Mouse (Mus musculus) cortical plate, adult 2 months (tissue): ENCODE data around the gene Iqch. TPM values are rescaled to one million over a fixed set of nuclear protein-coding genes. Genes with fewer than 3 reads are reported as not detected.
A peak's percentile ranks its signal among the peaks of the same experiment; 100 is the strongest.

Experiments used
- H3K27ac ChIP-seq: fragments of 200-500 bp; 2 replicates; pipeline ENCODE4 v1.5.1; 2012; ENCODE audit warnings: low read length, control low read depth, inconsistent platforms; ENCODE audit not compliant: insufficient read depth
- H3K4me1 ChIP-seq: fragments of 200-500 bp; 2 replicates; pipeline ENCODE4 v1.6.1; 2011; ENCODE audit warnings: low read length; ENCODE audit not compliant: control insufficient read depth, insufficient read depth
- H3K4me3 ChIP-seq: fragments of 200-500 bp; 2 replicates; pipeline ENCODE4 v1.5.1; 2011; ENCODE audit warnings: mild to moderate bottlenecking, low read length, control low read depth; ENCODE audit not compliant: insufficient read depth
- CTCF ChIP-seq: fragments of 200-500 bp; IDR thresholded peaks from 2 replicates; pipeline ENCODE4 v1.5.1; 2011; ENCODE audit warnings: mild to moderate bottlenecking, control low read depth, low read length; ENCODE audit not compliant: insufficient read depth; ENCODE audit errors: extremely low read depth
- POLR2A ChIP-seq: fragments of 200-500 bp; IDR thresholded peaks from 2 replicates; pipeline ENCODE4 v1.6.1; 2011; ENCODE audit warnings: mild to moderate bottlenecking, low read length, control low read depth; ENCODE audit not compliant: insufficient read depth; ENCODE audit errors: extremely low read depth
- polyA plus RNA-seq: library from polyadenylated mRNA; depleted of rRNA; stranded (reverse); fragments of >200 nt; gene quantifications from 2 replicates; pipeline ENCODE4 v1.2.3, GENCODE M21; 2012

Gene Iqch
- polyA plus RNA-seq, 1 experiment, result 0.13 TPM

DNA sequence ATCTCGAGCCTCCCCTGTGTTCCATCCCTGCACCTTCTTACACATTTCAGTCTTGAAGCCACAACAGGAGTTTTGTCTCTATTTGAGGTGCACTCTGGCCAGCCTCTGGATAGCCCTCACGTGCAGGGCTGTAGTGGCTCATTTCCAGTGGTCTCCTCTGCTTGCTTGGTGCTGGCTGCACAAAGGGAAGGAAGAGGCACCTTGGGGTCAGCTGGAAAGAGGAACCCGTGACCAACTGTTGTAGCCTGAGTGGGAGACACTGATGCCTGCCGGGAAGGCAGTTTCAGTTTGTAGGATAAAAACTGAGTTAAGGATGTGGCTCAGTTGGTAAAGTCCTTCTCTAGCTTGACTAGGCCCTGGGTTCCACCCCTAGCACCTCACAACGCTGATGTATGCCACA, 9.7 kb upstream of the Iqch start:
- TF ChIP-seq POLR2A (no peak), CTCF (no peak)
- no peak overlapping the region for H3K27ac ChIP-seq
- no peak overlapping the region for H3K4me3 ChIP-seq
- peaks cover 13% of the 10 kb centered on the region for H3K4me1 ChIP-seq

DNA sequence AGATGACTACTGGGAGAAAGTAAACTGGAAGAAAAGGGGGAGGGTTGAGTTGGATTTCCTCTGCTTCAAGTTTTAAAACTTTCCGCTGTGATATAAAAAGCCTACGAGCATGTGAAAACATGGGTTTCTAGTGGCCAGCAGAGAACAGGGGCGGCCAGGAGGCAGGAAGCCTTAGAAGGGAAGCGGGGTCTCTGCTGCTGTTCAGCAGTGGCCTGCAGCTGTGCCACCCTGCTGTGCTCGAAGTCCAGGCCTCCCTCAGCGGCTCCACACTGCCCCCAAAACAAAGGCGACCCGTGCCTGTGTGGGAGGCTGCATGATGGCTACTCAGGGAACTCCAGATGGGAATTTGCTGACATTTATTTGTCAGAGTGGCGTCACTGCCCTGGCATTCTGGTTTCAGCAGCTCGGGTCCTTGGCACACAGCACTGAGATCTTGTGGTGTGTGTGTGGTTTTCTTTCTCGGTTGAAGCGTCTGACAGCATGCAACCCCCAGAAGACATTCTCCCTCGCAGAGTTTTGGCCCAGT, 8.6 kb upstream of the Iqch start:
- Histone ChIP-seq H3K4me3 (no peak overlapping the region), H3K4me1 (peaks cover 13% of the 10 kb centered on the region), H3K27ac (no peak overlapping the region)
- TF ChIP-seq POLR2A, result no peak
- TF ChIP-seq CTCF, result no peak

DNA sequence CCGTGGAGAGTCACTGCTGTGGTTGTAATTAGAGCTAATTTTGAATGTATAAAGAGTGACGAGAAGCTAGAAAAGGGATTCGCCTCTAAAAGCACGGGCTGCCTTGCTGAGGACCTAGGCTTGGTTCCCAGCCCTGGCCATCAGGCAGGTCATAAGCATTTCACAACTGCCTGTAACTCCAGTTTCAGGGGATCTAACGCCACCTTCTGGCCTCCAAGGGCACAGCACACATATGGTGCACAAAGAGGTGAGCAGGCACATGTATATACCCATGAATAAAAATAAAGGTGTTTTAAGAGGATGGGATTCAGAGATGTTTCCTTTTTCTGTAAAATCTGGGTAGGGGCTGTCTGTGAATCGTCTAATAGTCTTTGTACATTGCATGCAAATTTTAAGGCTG, 7.9 kb upstream of the Iqch start:
- no peak overlapping the region for H3K27ac ChIP-seq
- H3K4me1 ChIP-seq, result peaks cover 13% of the 10 kb centered on the region
- H3K4me3 ChIP-seq, result no peak overlapping the region
- TF ChIP-seq CTCF (no peak), POLR2A (no peak)

DNA sequence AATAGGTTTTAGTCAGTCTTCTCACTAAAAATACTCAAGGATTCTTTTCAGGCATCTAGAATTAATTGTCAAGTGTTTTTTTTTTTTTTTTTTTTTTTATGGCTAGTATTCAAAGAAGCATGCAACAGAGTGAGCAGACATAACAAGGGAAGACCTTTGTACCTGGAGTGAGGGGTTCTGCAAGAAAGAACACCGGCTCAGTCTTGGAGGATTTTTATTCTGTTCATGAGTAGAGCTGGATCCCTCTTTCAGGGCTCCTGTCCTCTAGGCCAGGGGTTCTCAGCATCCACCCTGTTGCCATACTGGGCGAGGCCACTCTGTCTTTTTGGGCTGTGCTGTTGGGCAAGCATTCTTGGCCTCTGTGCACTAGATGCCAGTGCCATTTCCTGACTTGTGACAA, 7.5 kb upstream of the Iqch start:
- no peak overlapping the region for H3K4me3 ChIP-seq
- H3K4me1 ChIP-seq, result peaks cover 13% of the 10 kb centered on the region
- no peak overlapping the region for H3K27ac ChIP-seq
- TF ChIP-seq POLR2A (no peak), CTCF (no peak)

DNA sequence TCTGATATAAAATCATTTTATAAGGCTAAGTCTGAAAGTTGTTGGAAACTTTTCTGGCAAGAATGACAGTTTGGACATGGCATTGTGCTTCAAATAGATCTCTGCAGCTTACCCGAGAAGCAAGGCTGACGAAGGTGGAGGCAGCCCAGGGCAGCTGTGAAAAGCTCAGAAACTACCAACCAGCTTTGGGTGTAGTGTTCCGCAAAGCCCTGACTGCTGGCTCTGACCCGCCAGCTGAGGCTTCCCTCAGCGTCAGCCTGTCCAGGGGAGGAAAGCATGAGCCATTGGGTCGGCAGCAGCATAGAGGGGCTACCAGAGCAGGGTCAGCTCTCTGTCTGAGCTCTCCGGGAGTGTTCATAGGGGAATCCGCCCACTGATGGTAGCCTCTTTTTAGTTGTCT, 7.0 kb upstream of the Iqch start:
- no peak overlapping the region for H3K27ac ChIP-seq
- H3K4me1 ChIP-seq, result peaks cover 12% of the 10 kb centered on the region
- no peak overlapping the region for H3K4me3 ChIP-seq
- no peak for TF ChIP-seq CTCF
- TF ChIP-seq POLR2A, result no peak

DNA sequence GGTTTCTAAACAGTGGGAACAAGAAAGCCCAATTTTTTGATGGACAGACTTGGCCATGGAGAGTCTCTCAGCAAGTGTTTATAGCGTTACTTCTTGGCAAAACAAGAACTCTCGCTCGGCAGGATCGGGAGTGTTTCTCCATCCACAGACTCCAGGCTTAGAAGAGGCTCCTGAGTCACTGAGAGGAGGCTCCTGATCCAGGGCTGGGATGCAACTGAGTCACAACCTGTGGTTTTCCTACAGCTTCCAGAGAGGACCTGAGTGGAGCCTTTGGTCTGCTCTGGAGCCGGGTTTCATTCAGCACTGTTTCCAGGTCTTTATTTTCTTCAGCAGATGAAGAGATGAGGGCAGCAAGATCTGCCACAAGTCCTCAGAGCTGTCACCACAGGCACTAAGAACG, 5.7 kb upstream of the Iqch start:
- H3K4me1 ChIP-seq, result peaks cover 11% of the 10 kb centered on the region
- TF ChIP-seq CTCF (no peak), POLR2A (no peak)
- no peak overlapping the region for H3K27ac ChIP-seq
- H3K4me3 ChIP-seq, result no peak overlapping the region

DNA sequence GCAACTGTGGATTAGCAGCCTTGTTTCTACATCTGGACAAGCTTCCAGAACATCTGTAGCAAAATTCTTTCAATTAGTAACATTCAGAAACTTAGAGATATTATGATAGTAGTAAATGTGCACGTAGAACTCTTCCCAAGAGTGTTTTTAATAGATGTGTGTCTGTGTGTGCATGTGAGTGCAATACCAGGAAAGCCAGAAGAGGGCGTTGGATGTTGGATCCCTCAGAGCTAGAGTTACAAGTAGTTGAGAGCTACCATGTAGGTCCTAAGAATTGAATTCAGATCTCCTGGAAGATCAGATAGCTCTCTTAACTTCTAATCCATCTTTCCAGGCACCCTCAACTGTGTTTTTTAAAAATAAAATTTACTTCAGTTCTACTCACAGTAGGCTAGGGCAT, 4.3 kb upstream of the Iqch start:
- TF ChIP-seq CTCF (no peak), POLR2A (no peak)
- peaks cover 5% of the 10 kb centered on the region for H3K4me1 ChIP-seq
- no peak overlapping the region for H3K4me3 ChIP-seq
- no peak overlapping the region for H3K27ac ChIP-seq

DNA sequence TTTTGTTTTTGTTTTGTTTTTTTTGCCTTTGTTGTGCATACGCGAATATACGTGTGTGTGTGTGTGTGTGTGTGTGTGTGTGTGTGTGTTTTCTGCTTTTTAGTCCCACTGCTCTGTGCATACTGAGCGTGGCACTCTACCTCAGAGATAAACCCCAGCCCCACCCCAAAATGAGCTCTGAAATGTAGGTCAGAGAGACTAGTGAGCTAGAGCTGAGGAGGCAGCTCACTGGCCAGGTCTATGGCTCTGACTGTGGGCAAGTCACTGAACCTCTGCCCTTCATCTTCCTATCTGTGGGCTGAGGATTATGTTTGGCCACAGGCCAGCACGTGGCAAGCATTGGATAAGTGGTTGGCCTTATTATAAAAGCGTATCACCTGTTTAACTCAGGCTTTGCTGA, 1.6 kb upstream of the Iqch start:
- peak overlapping the region; percentile 17 for H3K4me3 ChIP-seq
- H3K4me1 ChIP-seq, result peaks cover 4% of the 10 kb centered on the region
- no peak for TF ChIP-seq POLR2A
- H3K27ac ChIP-seq, result no peak overlapping the region

DNA sequence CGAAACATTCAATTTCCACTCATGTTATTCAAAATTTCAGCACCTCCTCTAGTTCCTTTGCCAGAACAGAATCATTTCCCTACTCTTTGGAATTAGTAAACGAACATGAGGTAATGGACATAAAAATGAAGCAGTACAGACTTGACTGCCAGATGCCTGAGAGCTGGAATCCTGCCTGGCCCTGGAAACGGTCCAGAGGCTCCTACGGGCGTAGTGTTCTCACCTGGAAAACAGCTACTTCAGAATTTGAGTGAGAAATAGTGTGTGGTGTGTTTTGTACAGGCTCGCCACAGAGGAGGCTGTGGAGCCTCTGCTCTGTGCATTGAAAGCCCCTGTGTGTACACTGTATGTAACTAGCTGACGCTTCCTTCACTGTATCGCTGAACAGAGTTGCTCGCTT, 5.6 kb downstream of the Iqch start:
- H3K27ac ChIP-seq, result no peak overlapping the region
- TF ChIP-seq POLR2A (no peak), CTCF (no peak)
- no peak overlapping the region for H3K4me3 ChIP-seq
- no peaks in the 10 kb centered on the region; the same call in 1 of the 2 replicates for H3K4me1 ChIP-seq

DNA sequence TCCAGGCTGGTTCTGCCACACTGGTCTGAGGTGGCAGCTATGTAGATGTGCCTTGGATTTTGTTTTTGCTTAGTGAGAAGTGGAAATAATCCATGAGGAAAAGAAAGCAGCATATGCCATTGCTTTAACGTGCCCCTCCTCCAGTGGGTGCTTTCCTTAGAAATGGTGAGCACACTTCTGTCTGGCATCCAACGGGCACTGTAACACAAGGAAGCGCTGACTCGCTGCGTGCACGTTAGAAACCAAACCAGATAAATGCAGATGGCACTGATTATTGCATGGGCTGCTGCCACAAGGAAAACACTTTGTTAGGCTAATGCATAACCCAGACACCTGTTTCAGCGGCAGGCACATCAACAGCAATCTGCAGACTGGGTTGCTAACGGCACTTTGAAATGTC, 6.6 kb downstream of the Iqch start:
- Histone ChIP-seq H3K4me1 (no peaks in the 10 kb centered on the region; the same call in 1 of the 2 replicates), H3K4me3 (no peak overlapping the region), H3K27ac (no peak overlapping the region)
- TF ChIP-seq POLR2A (no peak), CTCF (no peak)

DNA sequence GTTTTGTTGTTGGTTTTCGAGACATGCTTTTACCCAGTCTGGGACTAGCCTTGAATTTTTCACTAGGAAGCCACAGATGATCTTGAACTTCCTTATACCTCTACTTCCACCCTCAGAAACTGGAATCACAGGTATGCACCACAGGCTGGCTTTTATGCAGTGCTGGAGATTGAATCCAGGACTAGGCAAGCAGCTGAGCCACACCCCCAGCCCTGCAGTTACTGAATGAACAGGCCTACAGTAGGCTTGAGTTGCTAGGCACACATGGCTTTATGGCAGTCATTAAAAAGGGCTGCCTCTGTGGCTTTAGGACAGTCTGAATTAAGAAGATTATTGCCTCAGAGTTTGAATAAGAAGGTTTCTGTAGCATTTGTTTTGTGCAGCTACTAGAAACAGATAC, 7.3 kb downstream of the Iqch start:
- no peak overlapping the region for H3K27ac ChIP-seq
- TF ChIP-seq POLR2A (no peak), CTCF (no peak)
- H3K4me3 ChIP-seq, result no peak overlapping the region
- H3K4me1 ChIP-seq, result no peaks in the 10 kb centered on the region; the same call in 1 of the 2 replicates
